Comparison of ENCODE assay signal across 26 mouse cellular contexts in genomic region chr7:12485956-12486355, GRCm38 (mm10). TPM values are rescaled to one million over a fixed set of nuclear protein-coding genes. Genes with fewer than 3 reads are reported as not detected.
DNase-seq lines count a peak whose midpoint lies in the region; ATAC-seq and TF ChIP-seq lines count a peak whose summit lies in the region.
"Had no signal": no experiment of that assay in that cellular context is flagged by ENCODE, and none has a peak within 500 bp of the region (broad histone marks: within the 10 kb centered on the region; RNA-seq: fewer than 3 reads in every experiment).

No protein-coding gene starts in this region.

- DNase-seq in hindbrain, postnatal 0 days (ENCODE audit: low spot score): no peak
- DNase-seq in hindbrain, embryonic 11.5 days (ENCODE audit: low spot score): no peak
- peak; percentile 8 for DNase-seq in thymus, postnatal 4 days
- no peak for DNase-seq in thymus, postnatal 25 days
- DNase-seq in adipocyte (ENCODE audit: low spot score): peak; percentile 6
- no peak for DNase-seq in stomach, postnatal 0 days (ENCODE audit: low spot score)
- DNase-seq in kidney, postnatal 10 days: no peak
- DNase-seq in forebrain, embryonic 10.5 days (ENCODE audit: extremely low spot score, low spot score): no peak
- DNase-seq: cerebellum, postnatal 36 days; gastrocnemius, postnatal 14 days; heart, postnatal 4 days; kidney, adult 2 months; kidney, postnatal 14 days; layer of hippocampus, adult 9-11 months; lung, adult 2 months; lung, postnatal 36 days had no signal

- no peak for TF ChIP-seq EP300 in stomach, postnatal 0 days (optimal IDR thresholded peaks at IDR 0.05)

- H3K4me2 ChIP-seq in hindbrain, postnatal 0 days (ENCODE audit: low read depth, low read length): no peak overlapping the region
- no peak overlapping the region for H3K4me2 ChIP-seq in hindbrain, embryonic 11.5 days (replicated peaks; ENCODE audit: low read depth, low read length)
- H3K4me2 ChIP-seq in stomach, postnatal 0 days (replicated peaks; ENCODE audit: low read depth): no peak overlapping the region
- H3K4me2 ChIP-seq: forebrain, embryonic 13.5 days; heart, embryonic 15.5 days; liver, embryonic 12.5 days; neural tube, embryonic 13.5 days had no signal

- H3K27ac ChIP-seq in hindbrain, postnatal 0 days: no peak overlapping the region
- no peak overlapping the region for H3K27ac ChIP-seq in hindbrain, embryonic 11.5 days (ENCODE audit: low read depth, low read length)
- H3K27ac ChIP-seq in stomach, postnatal 0 days (replicated peaks): no peak overlapping the region
- H3K27ac ChIP-seq in forebrain, embryonic 10.5 days: no peak overlapping the region
- H3K27ac ChIP-seq: forebrain, embryonic 13.5 days; heart, embryonic 15.5 days; liver, embryonic 12.5 days; midbrain, embryonic 10.5 days; neural tube, embryonic 13.5 days had no signal

- no peaks in the 10 kb centered on the region for H3K4me1 ChIP-seq in hindbrain, postnatal 0 days (ENCODE audit: insufficient read depth, low read length)
- H3K4me1 ChIP-seq in hindbrain, embryonic 11.5 days (replicated peaks; ENCODE audit: control insufficient read depth, insufficient read depth, low read length): no peaks in the 10 kb centered on the region
- no peaks in the 10 kb centered on the region for H3K4me1 ChIP-seq in stomach, postnatal 0 days (replicated peaks; ENCODE audit: control insufficient read depth, insufficient read depth)
- no peaks in the 10 kb centered on the region for H3K4me1 ChIP-seq in forebrain, embryonic 10.5 days
- H3K4me1 ChIP-seq: forebrain, embryonic 13.5 days; heart, embryonic 15.5 days; liver, embryonic 12.5 days; midbrain, embryonic 10.5 days; neural tube, embryonic 13.5 days had no signal

- peaks cover 14% of the 10 kb centered on the region for H3K9me3 ChIP-seq in hindbrain, postnatal 0 days (ENCODE audit: low read length)
- H3K9me3 ChIP-seq in hindbrain, embryonic 11.5 days (ENCODE audit: control insufficient read depth, low read length): peaks cover 43% of the 10 kb centered on the region
- no peaks in the 10 kb centered on the region for H3K9me3 ChIP-seq in stomach, postnatal 0 days (ENCODE audit: control insufficient read depth, low read length)
- H3K9me3 ChIP-seq in forebrain, embryonic 10.5 days: peaks cover 91% of the 10 kb centered on the region

- no peak for ATAC-seq in hindbrain, postnatal 0 days
- ATAC-seq in hindbrain, embryonic 11.5 days (ENCODE audit: low FRiP score): no peak
- ATAC-seq in stomach, postnatal 0 days (ENCODE audit: low FRiP score, low TSS enrichment): no peak
- ATAC-seq: forebrain, embryonic 13.5 days; hindbrain, embryonic 16.5 days; liver, embryonic 12.5 days had no signal

- H3K36me3 ChIP-seq in hindbrain, postnatal 0 days (ENCODE audit: insufficient read depth, low read length): peaks cover 92% of the 10 kb centered on the region
- peaks cover 89% of the 10 kb centered on the region for H3K36me3 ChIP-seq in hindbrain, embryonic 11.5 days (ENCODE audit: control insufficient read depth, insufficient read depth, low read length)
- H3K36me3 ChIP-seq in stomach, postnatal 0 days (ENCODE audit: control insufficient read depth, insufficient read depth, low read length): peaks cover 52% of the 10 kb centered on the region
- H3K36me3 ChIP-seq in forebrain, embryonic 10.5 days (replicated peaks): peaks cover 100% of the 10 kb centered on the region

- H3K9ac ChIP-seq in hindbrain, postnatal 0 days (replicated peaks; ENCODE audit: low read length): no peak overlapping the region
- H3K9ac ChIP-seq in hindbrain, embryonic 11.5 days (ENCODE audit: low read depth, low read length): no peak overlapping the region
- no peak overlapping the region for H3K9ac ChIP-seq in stomach, postnatal 0 days (ENCODE audit: low read length)
- H3K9ac ChIP-seq: forebrain, embryonic 13.5 days; heart, embryonic 15.5 days; liver, embryonic 12.5 days; neural tube, embryonic 13.5 days had no signal

- H3K4me3 ChIP-seq in hindbrain, postnatal 0 days (ENCODE audit: low read length): no peak overlapping the region
- no peak overlapping the region for H3K4me3 ChIP-seq in hindbrain, embryonic 11.5 days (ENCODE audit: low read depth, low read length)
- no peak overlapping the region for H3K4me3 ChIP-seq in stomach, postnatal 0 days (ENCODE audit: low read depth, low read length)
- H3K4me3 ChIP-seq in forebrain, embryonic 10.5 days: no peak overlapping the region
- H3K4me3 ChIP-seq: forebrain, embryonic 13.5 days; heart, embryonic 15.5 days; liver, embryonic 12.5 days; midbrain, embryonic 10.5 days; neural tube, embryonic 13.5 days had no signal

- H3K27me3 ChIP-seq in hindbrain, postnatal 0 days (ENCODE audit: insufficient read depth, low read length): no peaks in the 10 kb centered on the region
- no peaks in the 10 kb centered on the region for H3K27me3 ChIP-seq in hindbrain, embryonic 11.5 days (ENCODE audit: control insufficient read depth, insufficient read depth, low read length)
- no peaks in the 10 kb centered on the region for H3K27me3 ChIP-seq in stomach, postnatal 0 days (ENCODE audit: control insufficient read depth, insufficient read depth, low read length)
- no peaks in the 10 kb centered on the region for H3K27me3 ChIP-seq in forebrain, embryonic 10.5 days (ENCODE audit: poor library complexity, severe bottlenecking)
- H3K27me3 ChIP-seq: forebrain, embryonic 13.5 days; heart, embryonic 15.5 days; liver, embryonic 12.5 days; neural tube, embryonic 13.5 days had no signal

- TF ChIP-seq CTCF in hindbrain, postnatal 0 days (IDR thresholded peaks at IDR 0.05; ENCODE audit: low read depth): peak; percentile 25; the same call in 1 of the 2 replicates
- TF ChIP-seq CTCF in stomach, postnatal 0 days (IDR thresholded peaks at IDR 0.05; ENCODE audit: low read depth): peak; percentile 23; the same call in 1 of the 2 replicates

- WGBS in hindbrain, postnatal 0 days: 93% methylated on average over 1 of the region's 1 CpGs
- 97% methylated on average over 1 of the region's 1 CpGs for WGBS in hindbrain, embryonic 11.5 days
- 91% methylated on average over 1 of the region's 1 CpGs for WGBS in stomach, postnatal 0 days
- WGBS in forebrain, embryonic 10.5 days: 89% methylated on average over 1 of the region's 1 CpGs

RNA-seq across cellular contexts. Expression of gene Zfp606, which starts 7.9 kb away (rescaled TPM):
- total RNA-seq in hindbrain, postnatal 0 days (2014; rRNA removed): 22.6 and 24.4 TPM in 2 replicates
- polyA plus RNA-seq in hindbrain, postnatal 0 days (2015; fragmentation: Nextera tagmentation; extraction: Ambion mirVana): 22.9 and 23.3 TPM in 2 replicates
- polyA plus RNA-seq in hindbrain, embryonic 11.5 days (2014; fragmentation: Nextera tagmentation; extraction: Ambion mirVana): 50.1 and 51.1 TPM in 2 replicates
- 5.4 and 5.7 TPM in 2 replicates for polyA plus RNA-seq in stomach, postnatal 0 days (2015; fragmentation: Nextera tagmentation; extraction: Ambion mirVana)
- polyA plus RNA-seq in forebrain, embryonic 10.5 days (2016; fragmentation: Nextera tagmentation; extraction: Ambion mirVana): 32.5 and 33.3 TPM in 2 replicates

RNA-seq across cellular contexts. Expression of gene 2900092C05Rik, which starts 26.4 kb away (rescaled TPM):
- not detected in 2 replicates for total RNA-seq in hindbrain, postnatal 0 days (2014; rRNA removed)
- not detected in 2 replicates for polyA plus RNA-seq in hindbrain, postnatal 0 days (2015; fragmentation: Nextera tagmentation; extraction: Ambion mirVana)
- not detected in 2 replicates for polyA plus RNA-seq in hindbrain, embryonic 11.5 days (2014; fragmentation: Nextera tagmentation; extraction: Ambion mirVana)
- polyA plus RNA-seq in stomach, postnatal 0 days (2015; fragmentation: Nextera tagmentation; extraction: Ambion mirVana): not detected in 2 replicates
- not detected in 2 replicates for polyA plus RNA-seq in forebrain, embryonic 10.5 days (2016; fragmentation: Nextera tagmentation; extraction: Ambion mirVana)
- total RNA-seq: adrenal gland, adult 18-20 months; gastrocnemius, postnatal 14 days; heart, adult 8-10 months; heart, postnatal 4 days had no signal
- polyA plus RNA-seq: forebrain, embryonic 13.5 days; heart, embryonic 15.5 days; hindbrain, embryonic 16.5 days; kidney, adult 2 months; limb, embryonic 11.5 days; liver, embryonic 12.5 days; lung, adult 2 months; midbrain, embryonic 10.5 days; neural tube, embryonic 13.5 days; small intestine, adult 2 months had no signal

Comparison
In these comparisons a context has a peak if more than half of its experiments do, and no peak if none do; other contexts are left out.
1. DNase-seq: peak in thymus, postnatal 4 days (single experiment) and adipocyte (single experiment); none in hindbrain, postnatal 0 days (single experiment), hindbrain, embryonic 11.5 days (single experiment), thymus, postnatal 25 days (single experiment), stomach, postnatal 0 days (single experiment), kidney, postnatal 10 days (single experiment) and forebrain, embryonic 10.5 days (single experiment).